Mouse (Mus musculus): ENCODE results near the gene Tec. TPM values are rescaled to one million over a fixed set of nuclear protein-coding genes. Genes with fewer than 3 reads are reported as not detected.
A peak's percentile ranks its signal among the peaks of the same experiment; 100 is the strongest.

Gene Tec
- polyA plus RNA-seq, 1 experiment from 2014 or later, result 11.9 TPM

- H3K36me3 ChIP-seq (ENCODE audit: control insufficient read depth, insufficient read depth, low read length), result no peaks in the 10 kb centered on the region
- peaks cover 5% of the 10 kb centered on the region; the same call in 1 of the 2 replicates for H3K4me1 ChIP-seq (ENCODE audit: control insufficient read depth, insufficient read depth, low read length)
- H3K4me3 ChIP-seq (ENCODE audit: low read depth, low read length), result no peak overlapping the region
- H3K27me3 ChIP-seq (ENCODE audit: control insufficient read depth, insufficient read depth, low read length), result no peaks in the 10 kb centered on the region
- 0 out of 2 replicates have a peak overlapping the region, but pooled peaks have one; percentile 8 for H3K4me2 ChIP-seq
- H3K9ac ChIP-seq (ENCODE audit: low read depth, low read length), result no peak overlapping the region
- H3K9me3 ChIP-seq (replicated peaks; ENCODE audit: control insufficient read depth, low read length), result no peaks in the 10 kb centered on the region
- peak; percentile 76 for ATAC-seq (replicated peaks; ENCODE audit: insufficient number of reproducible peaks, low FRiP score, low TSS enrichment)
- H3K27ac ChIP-seq (ENCODE audit: low read depth, low read length), result peak overlapping the region; percentile 80
- 35% methylated on average over 2 of the region's 2 CpGs for WGBS (ENCODE audit: insufficient replicate concordance)
Measured at GRCm38 (mm10) chr5:72882412-72882765, 14.1 kb upstream of the Tec start.

- no peaks in the 10 kb centered on the region for H3K27me3 ChIP-seq (ENCODE audit: control insufficient read depth, insufficient read depth, low read length)
- H3K4me2 ChIP-seq, result 0 out of 2 replicates have a peak overlapping the region, but pooled peaks have one; percentile 8
- no peak overlapping the region for H3K9ac ChIP-seq (ENCODE audit: low read depth, low read length)
- H3K4me1 ChIP-seq (ENCODE audit: control insufficient read depth, insufficient read depth, low read length), result peaks cover 5% of the 10 kb centered on the region; the same call in 1 of the 2 replicates
- no peak for ATAC-seq (replicated peaks; ENCODE audit: insufficient number of reproducible peaks, low FRiP score, low TSS enrichment)
- H3K4me3 ChIP-seq (ENCODE audit: low read depth, low read length), result no peak overlapping the region
- H3K27ac ChIP-seq (ENCODE audit: low read depth, low read length), result peak overlapping the region; percentile 80
- 63% methylated on average over 12 of the region's 12 CpGs for WGBS (ENCODE audit: insufficient replicate concordance)
- H3K36me3 ChIP-seq (ENCODE audit: control insufficient read depth, insufficient read depth, low read length), result no peaks in the 10 kb centered on the region
- H3K9me3 ChIP-seq (replicated peaks; ENCODE audit: control insufficient read depth, low read length), result no peaks in the 10 kb centered on the region
Measured at GRCm38 (mm10) chr5:72881748-72882411, 13.6 kb upstream of the Tec start.

GRCm38 (mm10) chr5:72879736-72880135 lies 11.5 kb upstream of the Tec start:
- no peak overlapping the region for H3K9ac ChIP-seq (ENCODE audit: low read depth, low read length)
- 20% methylated on average over 5 of the region's 5 CpGs for WGBS (ENCODE audit: insufficient replicate concordance)
- no peaks in the 10 kb centered on the region for H3K9me3 ChIP-seq (replicated peaks; ENCODE audit: control insufficient read depth, low read length)
- H3K4me3 ChIP-seq (ENCODE audit: low read depth, low read length), result no peak overlapping the region
- no peak overlapping the region for H3K27ac ChIP-seq (ENCODE audit: low read depth, low read length)
- peaks cover 11% of the 10 kb centered on the region; the same call in 1 of the 2 replicates for H3K4me1 ChIP-seq (ENCODE audit: control insufficient read depth, insufficient read depth, low read length)
- H3K4me2 ChIP-seq, result no peak overlapping the region
- ATAC-seq (replicated peaks; ENCODE audit: insufficient number of reproducible peaks, low FRiP score, low TSS enrichment), result no peak
- no peaks in the 10 kb centered on the region for H3K27me3 ChIP-seq (ENCODE audit: control insufficient read depth, insufficient read depth, low read length)
- no peaks in the 10 kb centered on the region for H3K36me3 ChIP-seq (ENCODE audit: control insufficient read depth, insufficient read depth, low read length)

GRCm38 (mm10) chr5:72871114-72871513 lies 2.8 kb upstream of the Tec start:
- Histone ChIP-seq H3K27me3 (ENCODE audit: control insufficient read depth, insufficient read depth, low read length) (peaks cover 4% of the 10 kb centered on the region; the same call in 1 of the 2 replicates), H3K9me3 (replicated peaks; ENCODE audit: control insufficient read depth, low read length) (peaks cover 2% of the 10 kb centered on the region; the same call in 1 of the 2 replicates), H3K4me3 (ENCODE audit: low read depth, low read length) (no peak overlapping the region), H3K4me2 (no peak overlapping the region), H3K9ac (ENCODE audit: low read depth, low read length) (no peak overlapping the region), H3K27ac (ENCODE audit: low read depth, low read length) (no peak overlapping the region), H3K4me1 (ENCODE audit: control insufficient read depth, insufficient read depth, low read length) (peaks cover 2% of the 10 kb centered on the region; the same call in 1 of the 2 replicates), H3K36me3 (ENCODE audit: control insufficient read depth, insufficient read depth, low read length) (no peaks in the 10 kb centered on the region)
- no peak for ATAC-seq (replicated peaks; ENCODE audit: insufficient number of reproducible peaks, low FRiP score, low TSS enrichment)
- 72% methylated on average over 4 of the region's 4 CpGs for WGBS (ENCODE audit: insufficient replicate concordance)

- Histone ChIP-seq H3K27ac (ENCODE audit: low read depth, low read length) (no peak overlapping the region), H3K4me3 (ENCODE audit: low read depth, low read length) (no peak overlapping the region), H3K9ac (ENCODE audit: low read depth, low read length) (no peak overlapping the region), H3K9me3 (replicated peaks; ENCODE audit: control insufficient read depth, low read length) (peaks cover 2% of the 10 kb centered on the region; the same call in 1 of the 2 replicates), H3K36me3 (ENCODE audit: control insufficient read depth, insufficient read depth, low read length) (no peaks in the 10 kb centered on the region), H3K4me2 (no peak overlapping the region), H3K27me3 (ENCODE audit: control insufficient read depth, insufficient read depth, low read length) (peaks cover 4% of the 10 kb centered on the region; the same call in 1 of the 2 replicates), H3K4me1 (ENCODE audit: control insufficient read depth, insufficient read depth, low read length) (no peaks in the 10 kb centered on the region; the same call in 1 of the 2 replicates)
- WGBS (ENCODE audit: insufficient replicate concordance), result 68% methylated on average over 14 of the region's 14 CpGs
- ATAC-seq (replicated peaks; ENCODE audit: insufficient number of reproducible peaks, low FRiP score, low TSS enrichment), result no peak
Measured at GRCm38 (mm10) chr5:72869779-72870608, 1.7 kb upstream of the Tec start.

- no peak for ATAC-seq (replicated peaks; ENCODE audit: insufficient number of reproducible peaks, low FRiP score, low TSS enrichment)
- Histone ChIP-seq H3K9ac (ENCODE audit: low read depth, low read length) (0 out of 2 replicates have a peak overlapping the region, but pooled peaks have one; percentile 72), H3K4me2 (peak overlapping the region; percentile 85), H3K36me3 (ENCODE audit: control insufficient read depth, insufficient read depth, low read length) (no peaks in the 10 kb centered on the region), H3K27ac (ENCODE audit: low read depth, low read length) (no peak overlapping the region), H3K27me3 (ENCODE audit: control insufficient read depth, insufficient read depth, low read length) (peaks cover 4% of the 10 kb centered on the region; the same call in 1 of the 2 replicates), H3K9me3 (replicated peaks; ENCODE audit: control insufficient read depth, low read length) (peaks cover 2% of the 10 kb centered on the region; the same call in 1 of the 2 replicates), H3K4me3 (ENCODE audit: low read depth, low read length) (peak overlapping the region; percentile 64), H3K4me1 (ENCODE audit: control insufficient read depth, insufficient read depth, low read length) (no peaks in the 10 kb centered on the region; the same call in 1 of the 2 replicates)
- 32% methylated on average over 16 of the region's 16 CpGs for WGBS (ENCODE audit: insufficient replicate concordance)
Measured at GRCm38 (mm10) chr5:72867036-72867672, 1.1 kb downstream of the Tec start.

GRCm38 (mm10) chr5:72866260-72866905 lies 1.9 kb downstream of the Tec start:
- no peak overlapping the region for H3K27ac ChIP-seq (ENCODE audit: low read depth, low read length)
- WGBS (ENCODE audit: insufficient replicate concordance), result 52% methylated on average over 6 of the region's 6 CpGs
- H3K9me3 ChIP-seq (replicated peaks; ENCODE audit: control insufficient read depth, low read length), result peaks cover 2% of the 10 kb centered on the region; the same call in 1 of the 2 replicates
- H3K27me3 ChIP-seq (ENCODE audit: control insufficient read depth, insufficient read depth, low read length), result peaks cover 4% of the 10 kb centered on the region; the same call in 1 of the 2 replicates
- ATAC-seq (replicated peaks; ENCODE audit: insufficient number of reproducible peaks, low FRiP score, low TSS enrichment), result no peak
- no peaks in the 10 kb centered on the region; the same call in 1 of the 2 replicates for H3K4me1 ChIP-seq (ENCODE audit: control insufficient read depth, insufficient read depth, low read length)
- H3K4me2 ChIP-seq, result peak overlapping the region; percentile 85
- H3K4me3 ChIP-seq (ENCODE audit: low read depth, low read length), result peak overlapping the region; percentile 64; the same call in 1 of the 2 replicates
- H3K36me3 ChIP-seq (ENCODE audit: control insufficient read depth, insufficient read depth, low read length), result no peaks in the 10 kb centered on the region
- no peak overlapping the region for H3K9ac ChIP-seq (ENCODE audit: low read depth, low read length)
